In genomic region chr5:89232313-89232712, GRCm38 (mm10) we compare ENCODE assay signal across 24 mouse cellular contexts.
"Had no signal": no experiment of that assay in that cellular context is flagged by ENCODE, and none has a peak within 500 bp of the region (broad histone marks: within the 10 kb centered on the region; RNA-seq: fewer than 3 reads in every experiment).

No protein-coding gene starts in this region.

- DNase-seq: gastrocnemius, adult 2 months; gastrocnemius, postnatal 10 days; gastrocnemius, postnatal 25 days; heart, adult 2 months; heart, postnatal 10 days; heart, postnatal 4 days; kidney, adult 18-20 months; kidney, adult 8-10 months; kidney, postnatal 10 days; kidney, postnatal 25 days; kidney, postnatal 4 days; left cerebral cortex, postnatal 4 days; liver, embryonic 13.5 days had no signal

- H3K9me3 ChIP-seq: heart, embryonic 12.5 days; hindbrain, embryonic 10.5 days; hindbrain, embryonic 12.5 days; intestine, embryonic 15.5 days; limb, embryonic 13.5 days; liver, embryonic 13.5 days; liver, embryonic 15.5 days had no signal

- H3K9ac ChIP-seq: heart, embryonic 12.5 days; hindbrain, embryonic 12.5 days; hindbrain, embryonic 14.5 days; intestine, embryonic 15.5 days; limb, embryonic 13.5 days; liver, embryonic 13.5 days; liver, embryonic 15.5 days had no signal

- H3K36me3 ChIP-seq: heart, embryonic 12.5 days; hindbrain, embryonic 10.5 days; hindbrain, embryonic 12.5 days; intestine, embryonic 15.5 days; limb, embryonic 13.5 days; liver, embryonic 13.5 days; liver, embryonic 15.5 days had no signal

- ATAC-seq: hindbrain, embryonic 16.5 days; inflammation-experienced regulatory T-cells, adult 6 months; intestine, embryonic 15.5 days; intestine, postnatal 0 days had no signal

- H3K4me3 ChIP-seq: gastrocnemius, adult 2 months; heart, adult 2 months; heart, embryonic 12.5 days; hindbrain, embryonic 10.5 days; hindbrain, embryonic 12.5 days; intestine, embryonic 15.5 days; layer of hippocampus, adult 2 months; limb, embryonic 13.5 days; liver, embryonic 13.5 days; liver, embryonic 15.5 days had no signal

- H3K27me3 ChIP-seq: heart, embryonic 12.5 days; hindbrain, embryonic 12.5 days; intestine, embryonic 15.5 days; limb, embryonic 13.5 days; liver, embryonic 13.5 days; liver, embryonic 15.5 days had no signal

- H3K27ac ChIP-seq: gastrocnemius, adult 2 months; heart, adult 2 months; hindbrain, embryonic 10.5 days; hindbrain, embryonic 12.5 days; hindbrain, embryonic 14.5 days; intestine, embryonic 15.5 days; layer of hippocampus, adult 2 months; limb, embryonic 13.5 days; liver, embryonic 13.5 days; liver, embryonic 15.5 days had no signal

- H3K4me1 ChIP-seq: heart, embryonic 12.5 days; hindbrain, embryonic 10.5 days; hindbrain, embryonic 12.5 days; intestine, embryonic 15.5 days; liver, embryonic 13.5 days; liver, embryonic 15.5 days had no signal

- H3K4me2 ChIP-seq: heart, embryonic 12.5 days; hindbrain, embryonic 12.5 days; hindbrain, embryonic 14.5 days; intestine, embryonic 15.5 days; limb, embryonic 13.5 days; liver, embryonic 13.5 days; liver, embryonic 15.5 days had no signal
